Mouse (Mus musculus) kidney, postnatal 0 days (tissue): ENCODE data around the gene Enpp1. TPM values are rescaled to one million over a fixed set of nuclear protein-coding genes. Genes with fewer than 3 reads are reported as not detected.

Source experiments
- ATAC-seq: fragments of 200-750 bp; cut with Nextera tagmentation; replicated peaks from 2 replicates; pipeline ENCODE4 v1.8.0; 2017; ENCODE audit warnings: low read depth, moderate number of reproducible peaks, moderate TSS enrichment, moderate library complexity; ENCODE audit not compliant: low FRiP score
- DNase-seq: peaks from one replicate; pipeline ENCODE4 v3.0.0-alpha.2; 2016; ENCODE audit warnings: low spot score
- H3K27ac ChIP-seq: fragments of 300-500 bp; sonication (generic); 2 replicates; pipeline ENCODE4 v1.5.1; 2014; ENCODE audit warnings: mild to moderate bottlenecking
- H3K27me3 ChIP-seq: fragments of 300-500 bp; sonication (generic); 2 replicates; pipeline ENCODE4 v1.6.1; 2014; ENCODE audit warnings: low read length, mixed read lengths; ENCODE audit not compliant: insufficient read depth
- H3K36me3 ChIP-seq: fragments of 300-500 bp; sonication (generic); 2 replicates; pipeline ENCODE4 v1.6.1; 2014; ENCODE audit warnings: low read length, mixed read lengths; ENCODE audit not compliant: insufficient read depth
- H3K4me1 ChIP-seq: fragments of 300-500 bp; sonication (generic); replicated peaks from 2 replicates; pipeline ENCODE4 v1.6.1; 2014; ENCODE audit warnings: antibody characterized with exemption, low read length, mixed read lengths; ENCODE audit not compliant: insufficient read depth
- H3K4me2 ChIP-seq: fragments of 300-500 bp; sonication (generic); 2 replicates; pipeline ENCODE4 v1.6.1; 2014; ENCODE audit warnings: mild to moderate bottlenecking, low read length, moderate library complexity, mixed read lengths
- H3K4me3 ChIP-seq: fragments of 300-500 bp; sonication (generic); replicated peaks from 2 replicates; pipeline ENCODE4 v1.5.1; 2014; ENCODE audit warnings: low read depth, low read length
- H3K9ac ChIP-seq: fragments of 300-500 bp; sonication (generic); 2 replicates; pipeline ENCODE4 v1.6.1; 2014; ENCODE audit warnings: low read depth, low read length
- H3K9me3 ChIP-seq: fragments of 300-500 bp; sonication (generic); replicated peaks from 2 replicates; pipeline ENCODE4 v1.6.1; 2016; ENCODE audit warnings: low read length, inconsistent platforms, mixed read lengths
- CTCF ChIP-seq: IDR thresholded peaks from 2 replicates; pipeline ENCODE4 v1.5.1; 2016; ENCODE audit warnings: antibody characterized with exemption, low read depth, mild to moderate bottlenecking, moderate library complexity
- WGBS: fragments of 180-500 bp; shearing (Covaris S2); extraction: QIAGEN DNeasy Blood & Tissue Kit; methylation state at CpG from one replicate; pipeline ENCODE4 v1.1.7; 2014; 5-methylcytosine and 5-hydroxymethylcytosine counted together
- polyA plus RNA-seq: library from polyadenylated mRNA; unstranded; fragments of >200 nt; fragmentation: Nextera tagmentation; extraction: Ambion mirVana; gene quantifications from 2 replicates; pipeline ENCODE4 v1.2.1, GENCODE M21; 2015

Enpp1 gene
- polyA plus RNA-seq, 1 experiment from 2014 or later, result 7.7 TPM

DNA sequence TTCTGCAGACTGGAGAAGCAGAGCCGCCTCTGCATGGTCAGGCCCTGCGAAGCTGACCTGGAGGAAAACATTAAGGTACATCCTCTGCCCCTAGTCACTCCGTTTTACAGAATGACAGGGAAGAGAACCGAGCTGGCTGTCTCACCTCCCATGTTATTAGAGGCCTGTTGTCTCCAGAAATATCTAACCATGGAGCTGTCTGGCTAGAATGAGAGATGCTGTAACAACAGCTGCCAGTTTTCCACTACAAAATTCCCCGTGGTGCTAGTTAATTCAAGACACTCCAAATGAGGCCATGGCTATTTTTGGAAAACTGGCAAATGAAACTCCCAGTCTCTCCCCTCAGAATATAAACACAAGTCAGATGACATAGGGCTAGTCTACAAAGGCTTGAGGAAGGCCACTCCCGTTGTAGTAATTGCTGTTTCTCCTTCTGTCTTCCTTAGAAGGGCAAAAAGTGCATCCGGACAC is 115.1 kb downstream of the Enpp1 start:
- Histone ChIP-seq H3K9me3 (no peaks in the 10 kb centered on the region), H3K36me3 (0 out of 2 replicates have a peak, but pooled peaks cover 4% of the 10 kb centered on the region), H3K27ac (peak overlapping the region; percentile 91), H3K4me2 (peak overlapping the region; percentile 73), H3K27me3 (no peaks in the 10 kb centered on the region), H3K9ac (peak overlapping the region; percentile 73), H3K4me3 (peak overlapping the region; percentile 51), H3K4me1 (0 out of 2 replicates have a peak, but pooled peaks cover 19% of the 10 kb centered on the region)
- peak; percentile 52 for DNase-seq
- TF ChIP-seq CTCF, result no peak
- WGBS, result 61% methylated on average over 7 of the region's 7 CpGs
- no peak for ATAC-seq

DNA sequence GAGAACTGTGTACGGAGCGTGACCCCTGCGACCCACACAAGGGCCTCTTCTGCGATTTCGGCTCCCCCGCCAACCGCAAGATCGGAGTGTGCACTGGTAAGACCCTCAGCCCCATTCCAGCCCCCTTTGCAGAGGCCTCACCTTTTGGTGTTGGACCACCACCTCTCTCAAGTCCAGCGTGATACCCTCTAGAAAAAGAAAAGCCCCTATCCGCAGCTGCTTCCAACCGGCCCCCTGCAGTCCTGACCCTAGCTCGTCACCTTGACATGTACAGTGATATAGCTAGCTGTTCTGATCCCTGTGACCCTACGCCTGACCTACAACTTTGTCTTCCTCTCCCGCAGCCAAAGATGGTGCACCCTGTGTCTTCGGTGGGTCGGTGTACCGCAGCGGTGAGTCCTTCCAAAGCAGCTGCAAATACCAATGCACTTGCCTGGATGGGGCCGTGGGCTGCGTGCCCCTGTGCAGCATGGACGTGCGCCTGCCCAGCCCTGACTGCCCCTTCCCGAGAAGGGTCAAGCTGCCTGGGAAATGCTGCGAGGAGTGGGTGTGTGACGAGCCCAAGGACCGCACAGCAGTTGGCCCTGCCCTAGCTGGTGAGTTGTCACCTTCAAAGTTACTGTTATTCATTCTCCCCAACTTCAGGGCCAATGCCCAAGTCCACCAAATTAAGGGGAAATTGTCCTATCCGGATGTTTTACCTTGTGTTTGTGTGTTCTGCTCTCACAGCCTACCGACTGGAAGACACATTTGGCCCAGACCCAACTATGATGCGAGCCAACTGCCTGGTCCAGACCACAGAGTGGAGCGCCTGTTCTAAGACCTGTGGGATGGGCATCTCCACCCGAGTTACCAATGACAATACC is 115.7 kb downstream of the Enpp1 start:
- no peak for TF ChIP-seq CTCF
- Histone ChIP-seq H3K4me3 (peak overlapping the region; percentile 51), H3K9me3 (no peaks in the 10 kb centered on the region), H3K9ac (peak overlapping the region; percentile 73), H3K27ac (peak overlapping the region; percentile 91), H3K4me2 (peak overlapping the region; percentile 73), H3K36me3 (0 out of 2 replicates have a peak, but pooled peaks cover 4% of the 10 kb centered on the region), H3K4me1 (0 out of 2 replicates have a peak, but pooled peaks cover 20% of the 10 kb centered on the region), H3K27me3 (no peaks in the 10 kb centered on the region)
- WGBS, result 22% methylated on average over 31 of the region's 31 CpGs
- ATAC-seq, result peak; percentile 30
- no peak for DNase-seq

DNA sequence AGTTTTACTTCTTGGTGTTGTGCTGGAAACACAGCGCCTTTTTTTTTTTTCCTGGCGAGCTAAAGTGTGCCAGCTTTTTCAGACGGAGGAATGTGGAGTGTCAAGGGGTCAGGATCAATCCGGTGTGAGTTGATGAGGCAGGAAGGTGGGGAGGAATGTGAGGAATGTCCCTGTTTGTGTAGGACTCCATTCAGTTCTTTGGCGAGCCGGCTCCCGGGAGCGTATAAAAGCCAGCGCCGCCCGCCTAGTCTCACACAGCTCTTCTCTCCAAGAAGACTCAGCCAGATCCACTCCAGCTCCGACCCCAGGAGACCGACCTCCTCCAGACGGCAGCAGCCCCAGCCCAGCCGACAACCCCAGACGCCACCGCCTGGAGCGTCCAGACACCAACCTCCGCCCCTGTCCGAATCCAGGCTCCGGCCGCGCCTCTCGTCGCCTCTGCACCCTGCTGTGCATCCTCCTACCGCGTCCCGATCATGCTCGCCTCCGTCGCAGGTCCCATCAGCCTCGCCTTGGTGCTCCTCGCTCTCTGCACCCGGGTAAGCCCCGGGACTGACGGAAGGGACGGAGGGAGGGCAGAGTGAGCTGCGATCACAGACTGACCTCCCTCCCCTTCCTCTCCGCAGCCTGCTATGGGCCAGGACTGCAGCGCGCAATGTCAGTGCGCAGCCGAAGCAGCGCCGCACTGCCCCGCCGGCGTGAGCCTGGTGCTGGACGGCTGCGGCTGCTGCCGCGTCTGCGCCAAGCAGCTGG is 116.5 kb downstream of the Enpp1 start, which contains the start of gene Ccn2:
Ccn2 (plus strand) TSS at position 193 of the 753 bp plus-strand sequence.
- Histone ChIP-seq H3K27ac (peak within 1 kb of the TSS; percentile 91), H3K36me3 (0 out of 2 replicates have a peak, but pooled peaks cover 4% of the 10 kb centered on the region), H3K27me3 (no peaks in the 10 kb centered on the region), H3K4me1 (0 out of 2 replicates have a peak, but pooled peaks cover 20% of the 10 kb centered on the region), H3K4me3 (peak within 1 kb of the TSS; percentile 51), H3K4me2 (peak within 1 kb of the TSS; percentile 73), H3K9me3 (no peaks in the 10 kb centered on the region), H3K9ac (peak within 1 kb of the TSS; percentile 73)
- DNase-seq, result peak; percentile 95
- WGBS, result under 1% methylated on average over 53 of the region's 53 CpGs
- peak; percentile 89 for ATAC-seq
- no peak for TF ChIP-seq CTCF

- 0 out of 2 replicates have a peak, but pooled peaks cover 4% of the 10 kb centered on the region for H3K36me3 ChIP-seq
- no peak for TF ChIP-seq CTCF
- H3K4me3 ChIP-seq, result no peak overlapping the region
- no peak overlapping the region for H3K4me2 ChIP-seq
- H3K9me3 ChIP-seq, result no peaks in the 10 kb centered on the region
- 0 out of 2 replicates have a peak, but pooled peaks cover 20% of the 10 kb centered on the region for H3K4me1 ChIP-seq
- DNase-seq, result no peak
- H3K27me3 ChIP-seq, result no peaks in the 10 kb centered on the region
- H3K27ac ChIP-seq, result 0 out of 2 replicates have a peak overlapping the region, but pooled peaks have one; percentile 2
- no peak for ATAC-seq
- no peak overlapping the region for H3K9ac ChIP-seq
- 79% methylated on average over 4 of the region's 4 CpGs for WGBS
These were observed 118.4 kb downstream of the Enpp1 start for GRCm38 (mm10) chr10:24593556-24593955.

DNA sequence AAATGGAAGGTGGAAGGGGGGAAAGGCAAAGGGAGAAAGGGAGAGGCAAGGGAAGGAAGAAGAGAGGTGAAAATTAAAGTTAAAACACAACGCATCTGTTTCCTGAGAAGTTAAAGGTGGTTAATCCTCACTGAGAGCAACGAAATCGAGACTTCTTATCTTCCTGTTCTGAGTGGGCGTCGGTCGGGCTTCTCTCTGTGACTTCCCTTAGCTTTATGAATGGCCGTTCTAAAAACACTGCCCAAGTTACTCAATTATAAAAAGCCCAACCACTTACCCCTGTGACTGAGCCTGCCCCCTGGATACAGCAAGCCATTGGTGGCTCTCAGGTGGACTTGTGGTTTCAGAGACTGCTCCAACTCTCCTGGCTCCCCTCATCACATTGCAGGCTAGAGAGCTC is 119.0 kb downstream of the Enpp1 start:
- no peak for TF ChIP-seq CTCF
- H3K4me3 ChIP-seq, result no peak overlapping the region
- DNase-seq (no peak), ATAC-seq (no peak)
- 0 out of 2 replicates have a peak, but pooled peaks cover 20% of the 10 kb centered on the region for H3K4me1 ChIP-seq
- no peak overlapping the region for H3K4me2 ChIP-seq
- no peak overlapping the region for H3K9ac ChIP-seq
- no peak overlapping the region for H3K27ac ChIP-seq
- 42% methylated on average over 7 of the region's 7 CpGs for WGBS
- no peaks in the 10 kb centered on the region for H3K27me3 ChIP-seq
- 0 out of 2 replicates have a peak, but pooled peaks cover 4% of the 10 kb centered on the region for H3K36me3 ChIP-seq
- H3K9me3 ChIP-seq, result no peaks in the 10 kb centered on the region

DNA sequence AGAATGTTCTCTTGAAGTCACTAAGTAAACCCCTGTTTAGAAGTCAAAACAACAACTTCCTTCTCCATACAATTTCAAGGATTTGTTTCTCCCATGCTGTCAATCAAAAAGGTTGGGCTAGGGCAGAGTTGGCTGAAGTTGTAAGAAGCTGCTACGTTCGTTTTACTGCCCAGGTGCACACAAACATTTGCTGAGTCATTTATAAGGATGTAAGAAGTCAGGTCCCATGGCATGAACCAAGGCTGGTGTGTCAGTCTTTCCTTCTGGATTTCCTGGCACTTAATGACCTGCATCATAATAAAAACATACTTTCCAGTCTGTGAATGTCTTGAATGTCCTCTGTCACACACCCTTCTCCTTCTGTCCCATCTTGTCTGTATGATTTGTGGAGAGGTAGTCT is 119.6 kb downstream of the Enpp1 start:
- 0 out of 2 replicates have a peak, but pooled peaks cover 20% of the 10 kb centered on the region for H3K4me1 ChIP-seq
- no peak overlapping the region for H3K4me2 ChIP-seq
- TF ChIP-seq CTCF, result no peak
- H3K9ac ChIP-seq, result no peak overlapping the region
- H3K4me3 ChIP-seq, result no peak overlapping the region
- H3K36me3 ChIP-seq, result 0 out of 2 replicates have a peak, but pooled peaks cover 4% of the 10 kb centered on the region
- ATAC-seq (no peak), DNase-seq (no peak)
- H3K27ac ChIP-seq, result no peak overlapping the region
- 42% methylated on average over 2 of the region's 2 CpGs for WGBS
- H3K27me3 ChIP-seq, result no peaks in the 10 kb centered on the region
- H3K9me3 ChIP-seq, result no peaks in the 10 kb centered on the region
